Comparison of ENCODE assay signal across 15 mouse cellular contexts in genomic region chr15:101458361-101458930, GRCm38 (mm10). TPM values are rescaled to one million over a fixed set of nuclear protein-coding genes. Genes with fewer than 3 reads are reported as not detected.
A peak's percentile ranks its signal among the peaks of the same experiment; 100 is the strongest.
DNase-seq lines count a peak whose midpoint lies in the region; ATAC-seq and TF ChIP-seq lines count a peak whose summit lies in the region.
"Had no signal": no experiment of that assay in that cellular context is flagged by ENCODE, and none has a peak within 500 bp of the region (broad histone marks: within the 10 kb centered on the region; RNA-seq: fewer than 3 reads in every experiment).

No protein-coding gene starts in this region.

- H3K4me1 ChIP-seq in forebrain, embryonic 15.5 days = peaks cover 9% of the 10 kb centered on the region; the same call in 1 of the 2 replicates
- no peaks in the 10 kb centered on the region; the same call in 1 of the 2 replicates for H3K4me1 ChIP-seq in forebrain, embryonic 11.5 days (replicated peaks; ENCODE audit: control insufficient read depth, insufficient read depth, low read length)
- H3K4me1 ChIP-seq in midbrain, embryonic 11.5 days (ENCODE audit: control insufficient read depth, insufficient read depth, low read length) = no peaks in the 10 kb centered on the region
- H3K4me1 ChIP-seq in midbrain, postnatal 0 days (ENCODE audit: insufficient read depth, low read length) = peaks cover 5% of the 10 kb centered on the region; the same call in 1 of the 2 replicates
- 0 out of 2 replicates have a peak, but pooled peaks cover 5% of the 10 kb centered on the region for H3K4me1 ChIP-seq in hindbrain, embryonic 14.5 days (replicated peaks; ENCODE audit: control insufficient read depth, insufficient read depth, low read length)
- H3K4me1 ChIP-seq: liver, embryonic 13.5 days had no signal

- H3K36me3 ChIP-seq in forebrain, embryonic 15.5 days = no peaks in the 10 kb centered on the region
- no peaks in the 10 kb centered on the region for H3K36me3 ChIP-seq in forebrain, embryonic 11.5 days (ENCODE audit: control insufficient read depth, insufficient read depth, low read length)
- no peaks in the 10 kb centered on the region for H3K36me3 ChIP-seq in midbrain, embryonic 11.5 days (ENCODE audit: control insufficient read depth, insufficient read depth, low read length)
- H3K36me3 ChIP-seq in midbrain, postnatal 0 days (ENCODE audit: insufficient read depth, low read length) = no peaks in the 10 kb centered on the region
- H3K36me3 ChIP-seq in hindbrain, embryonic 14.5 days (replicated peaks; ENCODE audit: control insufficient read depth, insufficient read depth) = no peaks in the 10 kb centered on the region
- H3K36me3 ChIP-seq: liver, embryonic 13.5 days had no signal

- 34% methylated on average over 16 of the region's 16 CpGs for WGBS in forebrain, embryonic 15.5 days
- 52% methylated on average over 16 of the region's 16 CpGs for WGBS in forebrain, embryonic 11.5 days
- 53% methylated on average over 16 of the region's 16 CpGs for WGBS in midbrain, embryonic 11.5 days
- WGBS in midbrain, postnatal 0 days = 36% methylated on average over 16 of the region's 16 CpGs
- WGBS in hindbrain, embryonic 14.5 days = 31% methylated on average over 16 of the region's 16 CpGs

- H3K27ac ChIP-seq in forebrain, embryonic 15.5 days (replicated peaks) = no peak overlapping the region
- H3K27ac ChIP-seq in forebrain, embryonic 11.5 days (ENCODE audit: low read depth, low read length) = no peak overlapping the region
- H3K27ac ChIP-seq in midbrain, embryonic 11.5 days (ENCODE audit: low read depth, low read length) = no peak overlapping the region
- H3K27ac ChIP-seq in midbrain, postnatal 0 days (ENCODE audit: low read depth, low read length) = no peak overlapping the region
- no peak overlapping the region for H3K27ac ChIP-seq in hindbrain, embryonic 14.5 days
- H3K27ac ChIP-seq: left cerebral cortex, adult 2 months; liver, embryonic 13.5 days had no signal

- DNase-seq in forebrain, embryonic 11.5 days (ENCODE audit: low spot score) = no peak
- peak; percentile 84 for DNase-seq in midbrain, embryonic 11.5 days (ENCODE audit: low spot score, missing footprints)
- no peak for DNase-seq in midbrain, postnatal 0 days (ENCODE audit: low spot score)
- peak; percentile 34 for DNase-seq in hindbrain, embryonic 14.5 days (ENCODE audit: low spot score)
- DNase-seq in retina, postnatal 1 day = peak; percentile 69
- DNase-seq in liver = no peak
- DNase-seq: gastrocnemius, postnatal 25 days; liver, embryonic 13.5 days; thymus, postnatal 25 days had no signal

- ATAC-seq in forebrain, embryonic 15.5 days (replicated peaks) = no peak
- no peak for ATAC-seq in forebrain, embryonic 11.5 days (replicated peaks; ENCODE audit: low FRiP score)
- no peak for ATAC-seq in midbrain, embryonic 11.5 days (ENCODE audit: low FRiP score)
- ATAC-seq in midbrain, postnatal 0 days (ENCODE audit: low FRiP score) = no peak
- ATAC-seq in hindbrain, embryonic 14.5 days (ENCODE audit: low FRiP score) = no peak
- ATAC-seq in megakaryocyte-erythroid progenitor cell, adult 5-6 weeks (replicated peaks; ENCODE audit: low FRiP score, low TSS enrichment, poor library complexity, severe bottlenecking) = no peak

- no peaks in the 10 kb centered on the region for H3K9me3 ChIP-seq in forebrain, embryonic 15.5 days
- H3K9me3 ChIP-seq in forebrain, embryonic 11.5 days (ENCODE audit: control insufficient read depth, low read length) = no peaks in the 10 kb centered on the region
- H3K9me3 ChIP-seq in midbrain, embryonic 11.5 days (ENCODE audit: control insufficient read depth, low read length) = peaks cover 4% of the 10 kb centered on the region; the same call in 1 of the 2 replicates
- no peaks in the 10 kb centered on the region for H3K9me3 ChIP-seq in midbrain, postnatal 0 days (ENCODE audit: low read length)
- H3K9me3 ChIP-seq in hindbrain, embryonic 14.5 days (ENCODE audit: control insufficient read depth, low read length) = 0 out of 2 replicates have a peak, but pooled peaks cover 8% of the 10 kb centered on the region

- no peak overlapping the region for H3K4me3 ChIP-seq in forebrain, embryonic 15.5 days
- H3K4me3 ChIP-seq in forebrain, embryonic 11.5 days (ENCODE audit: low read depth, low read length) = no peak overlapping the region
- H3K4me3 ChIP-seq in midbrain, embryonic 11.5 days (ENCODE audit: low read depth, low read length) = no peak overlapping the region
- H3K4me3 ChIP-seq in midbrain, postnatal 0 days (ENCODE audit: low read depth, low read length) = no peak overlapping the region
- H3K4me3 ChIP-seq in hindbrain, embryonic 14.5 days (replicated peaks; ENCODE audit: low read length) = no peak overlapping the region
- H3K4me3 ChIP-seq: left cerebral cortex, adult 2 months; liver, embryonic 13.5 days; megakaryocyte, embryonic 14.5 days had no signal

- TF ChIP-seq CTCF in midbrain, postnatal 0 days (IDR thresholded peaks at IDR 0.05) = no peak

- 0 out of 2 replicates have a peak overlapping the region, but pooled peaks have one; percentile 7 for H3K4me2 ChIP-seq in forebrain, embryonic 15.5 days (replicated peaks)
- H3K4me2 ChIP-seq in forebrain, embryonic 11.5 days (ENCODE audit: low read depth, low read length, severe bottlenecking) = no peak overlapping the region
- H3K4me2 ChIP-seq in midbrain, embryonic 11.5 days = no peak overlapping the region
- no peak overlapping the region for H3K4me2 ChIP-seq in midbrain, postnatal 0 days (ENCODE audit: low read depth, low read length, poor library complexity, severe bottlenecking)
- H3K4me2 ChIP-seq in hindbrain, embryonic 14.5 days (replicated peaks) = no peak overlapping the region
- H3K4me2 ChIP-seq: liver, embryonic 13.5 days had no signal

- no peak overlapping the region for H3K9ac ChIP-seq in forebrain, embryonic 15.5 days (replicated peaks)
- no peak overlapping the region for H3K9ac ChIP-seq in forebrain, embryonic 11.5 days (ENCODE audit: low read length)
- H3K9ac ChIP-seq in midbrain, embryonic 11.5 days (ENCODE audit: low read length) = 0 out of 2 replicates have a peak overlapping the region, but pooled peaks have one; percentile 4
- H3K9ac ChIP-seq in midbrain, postnatal 0 days (replicated peaks; ENCODE audit: low read length, poor library complexity, severe bottlenecking) = no peak overlapping the region
- no peak overlapping the region for H3K9ac ChIP-seq in hindbrain, embryonic 14.5 days
- H3K9ac ChIP-seq: liver, embryonic 13.5 days had no signal

- no peaks in the 10 kb centered on the region for H3K27me3 ChIP-seq in forebrain, embryonic 15.5 days
- H3K27me3 ChIP-seq in forebrain, embryonic 11.5 days (ENCODE audit: control insufficient read depth, insufficient read depth, low read length) = no peaks in the 10 kb centered on the region
- no peaks in the 10 kb centered on the region for H3K27me3 ChIP-seq in midbrain, embryonic 11.5 days (ENCODE audit: control insufficient read depth, insufficient read depth, low read length)
- H3K27me3 ChIP-seq in midbrain, postnatal 0 days (ENCODE audit: insufficient read depth, low read length) = no peaks in the 10 kb centered on the region
- no peaks in the 10 kb centered on the region for H3K27me3 ChIP-seq in hindbrain, embryonic 14.5 days (ENCODE audit: control insufficient read depth, insufficient read depth, low read length)
- H3K27me3 ChIP-seq: liver, embryonic 13.5 days had no signal

RNA-seq across cellular contexts. Expression of gene Krt81, which starts 5.1 kb away (rescaled TPM):
- not detected in 2 replicates for polyA plus RNA-seq in forebrain, embryonic 15.5 days (2015; fragmentation: Nextera tagmentation; extraction: Ambion mirVana)
- not detected in 2 replicates for polyA plus RNA-seq in forebrain, embryonic 11.5 days (2014; fragmentation: Nextera tagmentation; extraction: Ambion mirVana)
- not detected in 2 replicates for polyA plus RNA-seq in midbrain, embryonic 11.5 days (2014; fragmentation: Nextera tagmentation; extraction: Ambion mirVana)
- total RNA-seq in midbrain, postnatal 0 days (2014; rRNA removed) = 0.28 and 0.49 TPM in 2 replicates
- 0.17 TPM in 1 of 2 replicates, not detected in the other for polyA plus RNA-seq in midbrain, postnatal 0 days (2015; fragmentation: Nextera tagmentation; extraction: Ambion mirVana)
- polyA plus RNA-seq in hindbrain, embryonic 14.5 days (2014; fragmentation: Nextera tagmentation; extraction: Ambion mirVana) = not detected in 2 replicates
- total RNA-seq in megakaryocyte-erythroid progenitor cell, adult 5-6 weeks (2014; fragmentation: Nextera tagmentation) = not detected in 2 replicates
- not detected in 2 replicates for total RNA-seq in megakaryocyte-erythroid progenitor cell, adult 5-6 weeks (2017)
- total RNA-seq: gastrocnemius, postnatal 25 days; left cerebral cortex, adult 2 months had no signal
- polyA plus RNA-seq: embryonic facial prominence, embryonic 11.5 days; liver, embryonic 13.5 days; spleen, adult 2 months had no signal

RNA-seq across cellular contexts. Expression of gene Krt88, which starts 10.9 kb away (rescaled TPM):
- not detected in 2 replicates for polyA plus RNA-seq in forebrain, embryonic 15.5 days (2015; fragmentation: Nextera tagmentation; extraction: Ambion mirVana)
- polyA plus RNA-seq in forebrain, embryonic 11.5 days (2014; fragmentation: Nextera tagmentation; extraction: Ambion mirVana) = not detected in 2 replicates
- not detected in 2 replicates for polyA plus RNA-seq in midbrain, embryonic 11.5 days (2014; fragmentation: Nextera tagmentation; extraction: Ambion mirVana)
- not detected in 2 replicates for total RNA-seq in midbrain, postnatal 0 days (2014; rRNA removed)
- not detected in 2 replicates for polyA plus RNA-seq in midbrain, postnatal 0 days (2015; fragmentation: Nextera tagmentation; extraction: Ambion mirVana)
- polyA plus RNA-seq in hindbrain, embryonic 14.5 days (2014; fragmentation: Nextera tagmentation; extraction: Ambion mirVana) = not detected in 2 replicates
- total RNA-seq in megakaryocyte-erythroid progenitor cell, adult 5-6 weeks (2014; fragmentation: Nextera tagmentation) = not detected in 2 replicates
- total RNA-seq in megakaryocyte-erythroid progenitor cell, adult 5-6 weeks (2017) = not detected in 2 replicates
- total RNA-seq: gastrocnemius, postnatal 25 days; left cerebral cortex, adult 2 months had no signal
- polyA plus RNA-seq: embryonic facial prominence, embryonic 11.5 days; liver, embryonic 13.5 days; spleen, adult 2 months had no signal

RNA-seq across cellular contexts. Expression of gene Krt86, which starts 14.8 kb away (rescaled TPM):
- not detected in 2 replicates for polyA plus RNA-seq in forebrain, embryonic 15.5 days (2015; fragmentation: Nextera tagmentation; extraction: Ambion mirVana)
- polyA plus RNA-seq in forebrain, embryonic 11.5 days (2014; fragmentation: Nextera tagmentation; extraction: Ambion mirVana) = not detected in 2 replicates
- polyA plus RNA-seq in midbrain, embryonic 11.5 days (2014; fragmentation: Nextera tagmentation; extraction: Ambion mirVana) = not detected in 2 replicates
- 0.38 TPM in 1 of 2 replicates, not detected in the other for total RNA-seq in midbrain, postnatal 0 days (2014; rRNA removed)
- polyA plus RNA-seq in midbrain, postnatal 0 days (2015; fragmentation: Nextera tagmentation; extraction: Ambion mirVana) = 0.15 and 0.17 TPM in 2 replicates
- polyA plus RNA-seq in hindbrain, embryonic 14.5 days (2014; fragmentation: Nextera tagmentation; extraction: Ambion mirVana) = 0.09 TPM in 1 of 2 replicates, not detected in the other
- total RNA-seq in megakaryocyte-erythroid progenitor cell, adult 5-6 weeks (2014; fragmentation: Nextera tagmentation) = not detected in 2 replicates
- not detected in 2 replicates for total RNA-seq in megakaryocyte-erythroid progenitor cell, adult 5-6 weeks (2017)
- total RNA-seq: gastrocnemius, postnatal 25 days; left cerebral cortex, adult 2 months had no signal
- polyA plus RNA-seq: embryonic facial prominence, embryonic 11.5 days; liver, embryonic 13.5 days had no signal

RNA-seq across cellular contexts. Expression of gene Krt87, which starts 19.8 kb away (rescaled TPM):
- polyA plus RNA-seq in forebrain, embryonic 15.5 days (2015; fragmentation: Nextera tagmentation; extraction: Ambion mirVana) = 0.09 and 0.10 TPM in 2 replicates
- 0.12 TPM in 1 of 2 replicates, not detected in the other for polyA plus RNA-seq in forebrain, embryonic 11.5 days (2014; fragmentation: Nextera tagmentation; extraction: Ambion mirVana)
- 0.07 and 0.16 TPM in 2 replicates for polyA plus RNA-seq in midbrain, embryonic 11.5 days (2014; fragmentation: Nextera tagmentation; extraction: Ambion mirVana)
- total RNA-seq in midbrain, postnatal 0 days (2014; rRNA removed) = 0.76 and 1.2 TPM in 2 replicates
- polyA plus RNA-seq in midbrain, postnatal 0 days (2015; fragmentation: Nextera tagmentation; extraction: Ambion mirVana) = 0.76 and 0.84 TPM in 2 replicates
- polyA plus RNA-seq in hindbrain, embryonic 14.5 days (2014; fragmentation: Nextera tagmentation; extraction: Ambion mirVana) = 0.40 and 0.50 TPM in 2 replicates
- not detected in 2 replicates for total RNA-seq in megakaryocyte-erythroid progenitor cell, adult 5-6 weeks (2014; fragmentation: Nextera tagmentation)
- total RNA-seq in megakaryocyte-erythroid progenitor cell, adult 5-6 weeks (2017) = not detected in 2 replicates
- total RNA-seq: gastrocnemius, postnatal 25 days had no signal
- polyA plus RNA-seq: liver, embryonic 13.5 days; spleen, adult 2 months had no signal

RNA-seq across cellular contexts. Expression of gene Krt83, which starts 32.9 kb away (rescaled TPM):
- polyA plus RNA-seq in forebrain, embryonic 15.5 days (2015; fragmentation: Nextera tagmentation; extraction: Ambion mirVana) = not detected in 2 replicates
- 0.27 TPM in 1 of 2 replicates, not detected in the other for polyA plus RNA-seq in forebrain, embryonic 11.5 days (2014; fragmentation: Nextera tagmentation; extraction: Ambion mirVana)
- not detected in 2 replicates for polyA plus RNA-seq in midbrain, embryonic 11.5 days (2014; fragmentation: Nextera tagmentation; extraction: Ambion mirVana)
- total RNA-seq in midbrain, postnatal 0 days (2014; rRNA removed) = not detected in 2 replicates
- polyA plus RNA-seq in midbrain, postnatal 0 days (2015; fragmentation: Nextera tagmentation; extraction: Ambion mirVana) = not detected in 2 replicates
- polyA plus RNA-seq in hindbrain, embryonic 14.5 days (2014; fragmentation: Nextera tagmentation; extraction: Ambion mirVana) = not detected in 2 replicates
- total RNA-seq in megakaryocyte-erythroid progenitor cell, adult 5-6 weeks (2014; fragmentation: Nextera tagmentation) = not detected in 2 replicates
- total RNA-seq in megakaryocyte-erythroid progenitor cell, adult 5-6 weeks (2017) = not detected in 2 replicates
- total RNA-seq: gastrocnemius, postnatal 25 days; left cerebral cortex, adult 2 months had no signal
- polyA plus RNA-seq: embryonic facial prominence, embryonic 11.5 days; liver, embryonic 13.5 days had no signal

Comparison
In these comparisons a context has a peak if more than half of its experiments do, and no peak if none do; other contexts are left out.
1. DNase-seq: peak in midbrain, embryonic 11.5 days (single experiment), hindbrain, embryonic 14.5 days (single experiment) and retina, postnatal 1 day (single experiment); none in forebrain, embryonic 11.5 days (single experiment), midbrain, postnatal 0 days (single experiment) and liver (single experiment).